Mouse (Mus musculus): ENCODE measurements around the gene Atg7. TPM values are rescaled to one million over a fixed set of nuclear protein-coding genes. Genes with fewer than 3 reads are reported as not detected.

The Atg7 gene
- total RNA-seq, 1 experiment from 2014 or later: 33.2 TPM

DNA sequence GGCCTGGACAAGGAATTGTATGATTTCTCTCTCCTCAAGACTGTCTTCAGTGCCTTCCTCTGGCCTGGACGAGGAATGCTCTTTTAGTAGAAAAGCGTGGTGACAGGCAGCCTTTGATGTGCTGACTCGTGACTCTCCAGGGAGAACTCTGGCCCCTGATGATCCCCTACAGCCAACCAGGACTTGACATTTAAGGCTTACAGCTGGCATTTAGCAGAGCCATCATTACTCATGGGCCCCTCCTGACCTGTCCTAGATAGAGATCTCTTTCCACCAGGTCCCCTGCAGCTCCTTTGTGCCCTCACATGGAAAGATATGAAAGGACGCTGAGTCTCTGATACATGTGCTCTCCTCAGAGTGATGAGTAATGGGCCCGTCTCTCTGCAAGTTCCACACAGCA lies 33.2 kb downstream of the Atg7 start:
- ATAC-seq (replicated peaks in 1 of 2; ENCODE audit: insufficient read depth in 1 of 2, low FRiP score in 2 of 2, low TSS enrichment in 1 of 2, low read depth in 1 of 2, poor library complexity in 2 of 2, severe bottlenecking in 2 of 2): no peak

DNA sequence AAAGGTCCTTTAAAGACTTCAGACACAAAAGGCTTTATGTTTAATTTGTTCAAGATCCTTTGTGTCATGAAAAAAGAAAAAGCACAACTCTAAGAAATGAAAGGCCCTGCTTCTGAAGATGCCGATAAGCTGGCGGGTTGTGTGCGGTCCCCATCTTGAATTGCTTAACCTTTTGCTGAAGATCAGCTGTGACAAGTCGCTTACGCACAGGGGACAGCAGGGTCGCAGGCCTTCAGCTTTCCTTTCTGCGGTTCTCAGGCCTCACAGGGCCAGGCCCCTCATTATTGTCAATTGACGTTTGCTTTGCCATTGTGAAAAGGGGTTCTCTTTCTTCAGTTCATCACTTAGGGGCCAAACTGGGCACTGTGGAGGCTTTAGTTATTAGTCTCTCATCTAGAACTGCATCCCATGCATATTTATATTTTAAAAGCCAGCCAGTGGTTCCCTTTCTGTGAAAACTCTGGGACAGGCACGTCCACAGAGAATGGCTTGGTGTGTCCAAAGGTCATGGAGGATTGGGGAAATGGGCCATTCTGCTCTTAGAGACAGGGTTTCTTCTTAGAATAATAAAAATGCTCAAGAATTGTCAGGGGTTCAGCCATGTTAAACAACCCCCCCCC lies 39.3 kb downstream of the Atg7 start:
- ATAC-seq (replicated peaks in 1 of 2; ENCODE audit: insufficient read depth in 1 of 2, low FRiP score in 2 of 2, low TSS enrichment in 1 of 2, low read depth in 1 of 2, poor library complexity in 2 of 2, severe bottlenecking in 2 of 2): no peak

DNA sequence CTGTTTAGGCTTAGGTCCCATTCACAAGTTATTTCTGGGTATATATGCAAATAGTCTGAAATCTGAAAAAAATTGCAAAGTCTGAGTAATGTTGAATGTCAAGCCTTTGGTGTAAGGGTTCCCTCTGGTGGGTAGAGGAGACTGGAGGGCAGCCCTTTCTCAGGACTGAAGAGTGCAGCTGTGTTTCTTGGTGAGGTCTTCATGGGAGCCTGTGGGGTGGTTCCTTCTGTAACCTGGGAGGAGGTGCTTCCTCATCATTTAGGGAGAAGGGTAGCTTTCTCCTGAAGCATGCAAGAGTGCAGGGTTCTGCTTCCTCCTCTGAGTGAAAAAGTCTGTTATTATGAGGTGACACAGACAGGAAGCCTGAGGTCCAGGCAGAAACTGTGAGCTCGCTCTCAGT lies 40.8 kb downstream of the Atg7 start:
- ATAC-seq (replicated peaks in 1 of 2; ENCODE audit: insufficient read depth in 1 of 2, low FRiP score in 2 of 2, low TSS enrichment in 1 of 2, low read depth in 1 of 2, poor library complexity in 2 of 2, severe bottlenecking in 2 of 2): peak; percentile 44 to 54; a peak in 3 of 4 replicates

DNA sequence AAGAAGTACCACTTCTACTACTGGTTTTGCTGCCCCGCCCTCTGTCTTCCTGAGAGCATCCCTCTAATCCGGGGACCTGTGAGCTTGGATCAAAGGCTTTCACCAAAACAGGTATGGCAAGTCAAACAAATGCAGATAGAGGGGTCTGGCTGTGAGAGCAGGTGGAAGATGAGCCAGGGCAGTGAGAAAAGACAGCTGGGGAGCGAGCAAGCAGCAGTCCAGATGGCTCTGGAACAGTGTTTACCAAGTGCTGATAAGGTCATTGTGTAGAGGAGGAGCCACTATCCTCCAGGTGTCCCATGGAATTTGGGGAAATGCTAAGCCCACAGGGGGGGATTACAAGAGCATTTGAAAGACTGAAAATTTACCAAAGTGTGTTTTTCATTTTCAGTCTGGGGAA lies 41.5 kb downstream of the Atg7 start:
- ATAC-seq (replicated peaks in 1 of 2; ENCODE audit: insufficient read depth in 1 of 2, low FRiP score in 2 of 2, low TSS enrichment in 1 of 2, low read depth in 1 of 2, poor library complexity in 2 of 2, severe bottlenecking in 2 of 2): no peak

DNA sequence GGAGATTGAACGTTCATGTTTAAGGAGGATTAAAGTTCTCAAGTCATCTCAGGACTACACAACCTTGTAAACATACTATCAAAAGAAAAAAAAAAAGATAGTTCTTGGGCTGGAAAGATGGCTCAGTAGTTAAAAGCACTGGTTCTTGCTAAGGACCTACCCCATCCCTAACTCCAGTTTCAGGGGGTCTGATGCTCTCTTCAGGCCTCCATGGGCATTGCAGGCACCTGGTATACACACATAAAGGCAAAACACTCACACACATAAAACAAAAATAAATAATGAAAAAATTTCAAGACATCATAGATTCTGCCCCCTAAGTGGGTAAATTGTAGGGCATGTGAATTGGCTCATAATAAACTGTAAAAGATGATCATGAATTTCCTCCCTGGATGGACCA lies 42.5 kb downstream of the Atg7 start:
- ATAC-seq (replicated peaks in 1 of 2; ENCODE audit: insufficient read depth in 1 of 2, low FRiP score in 2 of 2, low TSS enrichment in 1 of 2, low read depth in 1 of 2, poor library complexity in 2 of 2, severe bottlenecking in 2 of 2): no peak

DNA sequence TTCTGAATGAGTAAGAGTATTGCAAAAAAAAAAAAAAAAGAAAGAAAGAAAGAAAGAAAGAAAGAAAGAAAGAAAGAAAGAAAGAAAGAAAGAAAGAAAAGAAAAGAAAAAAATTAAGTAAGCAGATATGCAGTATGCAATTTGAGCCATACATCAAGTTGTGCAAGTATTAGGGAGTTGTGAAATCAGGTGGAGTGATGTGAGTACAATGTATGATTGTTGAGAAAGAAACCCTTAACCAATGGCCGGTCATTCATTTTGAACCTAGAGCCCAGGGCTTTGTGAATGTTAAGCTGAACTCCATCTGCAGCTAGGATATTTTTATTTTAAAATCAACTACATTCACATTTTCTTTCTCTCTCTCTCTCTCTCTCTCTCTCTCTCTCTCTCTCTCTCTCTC lies 44.1 kb downstream of the Atg7 start:
- ATAC-seq (replicated peaks in 1 of 2; ENCODE audit: insufficient read depth in 1 of 2, low FRiP score in 2 of 2, low TSS enrichment in 1 of 2, low read depth in 1 of 2, poor library complexity in 2 of 2, severe bottlenecking in 2 of 2): no peak

DNA sequence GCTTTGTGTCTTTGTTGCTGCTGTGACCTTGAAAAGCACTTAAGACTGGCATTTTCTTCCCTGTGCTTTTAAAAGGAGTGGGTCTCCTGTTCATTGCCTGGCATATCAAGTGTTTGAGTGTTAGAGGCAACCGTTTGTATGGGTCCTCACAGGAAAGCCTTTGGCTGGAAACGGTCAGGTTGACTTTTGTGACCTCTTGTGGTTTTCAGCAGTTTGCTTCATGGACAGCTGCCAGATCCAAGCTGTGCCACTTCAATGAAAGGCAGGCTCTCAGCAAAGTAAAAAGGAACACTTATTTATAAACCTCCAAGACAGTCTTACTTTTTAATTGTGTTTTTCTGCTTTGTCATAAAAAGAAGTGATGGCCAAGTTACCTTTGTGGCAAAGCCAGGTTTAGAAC lies 47.8 kb downstream of the Atg7 start:
- 0 out of 4 replicates have a peak, but pooled peaks of 1 of the 2 experiments have one; percentile 7 for ATAC-seq (replicated peaks in 1 of 2; ENCODE audit: insufficient read depth in 1 of 2, low FRiP score in 2 of 2, low TSS enrichment in 1 of 2, low read depth in 1 of 2, poor library complexity in 2 of 2, severe bottlenecking in 2 of 2)

DNA sequence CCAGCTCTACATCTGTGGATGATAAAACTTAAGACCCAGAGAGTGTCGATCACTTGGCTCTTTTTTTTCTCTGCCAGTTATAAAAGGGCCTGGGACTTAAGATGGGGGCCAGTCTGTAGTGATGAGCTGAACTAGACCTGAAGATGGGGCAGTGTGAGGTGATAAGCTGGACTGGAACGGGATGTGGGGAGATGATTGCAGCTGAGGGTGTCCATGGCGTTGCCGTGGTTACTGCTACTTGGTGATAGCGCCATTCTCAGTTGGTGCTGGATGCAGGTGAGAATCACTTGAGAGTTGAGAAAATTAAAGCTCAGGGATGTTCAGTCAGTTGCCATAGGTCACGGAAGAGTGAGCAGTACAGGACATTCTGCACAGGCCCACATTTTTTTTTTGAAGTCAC lies 48.6 kb downstream of the Atg7 start:
- ATAC-seq (replicated peaks in 1 of 2; ENCODE audit: insufficient read depth in 1 of 2, low FRiP score in 2 of 2, low TSS enrichment in 1 of 2, low read depth in 1 of 2, poor library complexity in 2 of 2, severe bottlenecking in 2 of 2): no peak

DNA sequence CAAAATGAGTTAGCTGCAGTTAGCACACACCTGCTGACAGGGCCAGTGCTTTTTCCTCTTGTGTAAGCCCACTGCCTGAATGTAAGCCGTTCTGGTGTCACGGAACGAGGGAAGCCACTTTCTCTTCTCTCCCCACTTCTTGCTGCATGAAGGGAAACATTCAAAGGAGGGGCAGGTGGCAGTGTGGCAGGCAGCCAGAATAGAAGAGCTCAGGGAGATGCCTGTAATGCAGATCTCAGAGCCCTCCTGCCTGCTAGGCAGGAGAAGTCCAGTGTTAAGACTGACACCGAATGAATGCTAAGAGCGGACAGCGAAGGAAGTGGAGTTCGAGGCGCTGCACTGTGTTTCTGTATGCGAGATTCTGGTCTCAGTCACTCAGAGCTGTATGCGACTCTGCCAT lies 49.8 kb downstream of the Atg7 start:
- ATAC-seq (replicated peaks in 1 of 2; ENCODE audit: insufficient read depth in 1 of 2, low FRiP score in 2 of 2, low TSS enrichment in 1 of 2, low read depth in 1 of 2, poor library complexity in 2 of 2, severe bottlenecking in 2 of 2): no peak

DNA sequence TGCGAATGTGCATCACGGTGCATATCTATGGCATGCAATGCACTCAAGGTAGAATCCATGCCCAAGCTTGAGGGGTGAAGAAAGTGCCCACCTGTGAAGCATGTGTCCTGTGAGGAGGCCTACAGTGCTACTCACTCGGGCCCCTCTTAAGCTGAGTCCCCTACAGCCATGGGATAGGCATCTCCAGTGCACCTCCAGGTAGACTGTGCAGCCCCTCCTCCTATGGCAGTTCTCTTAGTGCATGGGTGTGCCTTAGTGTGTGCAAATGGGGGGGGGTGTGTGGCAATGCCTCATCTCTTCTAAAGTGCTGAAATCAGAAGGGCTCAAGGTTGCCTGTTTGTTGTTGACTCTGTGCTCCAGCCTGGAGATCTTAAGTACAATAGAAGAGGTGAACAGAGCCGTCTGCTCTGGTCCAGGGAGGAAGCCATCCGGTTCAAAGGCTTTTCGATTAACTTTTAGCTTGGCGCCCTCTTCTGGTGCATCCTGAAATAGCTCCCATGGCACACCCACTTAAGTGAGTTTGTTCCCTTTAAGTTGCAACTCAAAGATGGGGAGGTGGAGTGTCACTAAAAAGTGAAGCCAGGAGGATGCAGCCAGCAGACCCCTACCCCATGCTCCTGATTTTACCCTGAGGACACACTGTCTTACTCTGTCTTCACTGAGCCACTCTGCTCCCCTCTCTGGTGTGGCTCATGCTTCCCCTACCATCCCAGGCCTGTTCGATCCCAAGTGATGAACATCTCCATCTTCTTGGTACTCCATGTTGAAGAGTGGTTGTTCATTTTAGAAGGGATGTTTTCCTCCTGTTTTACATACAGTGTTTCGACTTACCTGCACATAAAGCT lies 55.0 kb downstream of the Atg7 start:
- ATAC-seq (replicated peaks in 1 of 2; ENCODE audit: insufficient read depth in 1 of 2, low FRiP score in 2 of 2, low TSS enrichment in 1 of 2, low read depth in 1 of 2, poor library complexity in 2 of 2, severe bottlenecking in 2 of 2): peak; percentile 76 to 82; a peak in 3 of 4 replicates

DNA sequence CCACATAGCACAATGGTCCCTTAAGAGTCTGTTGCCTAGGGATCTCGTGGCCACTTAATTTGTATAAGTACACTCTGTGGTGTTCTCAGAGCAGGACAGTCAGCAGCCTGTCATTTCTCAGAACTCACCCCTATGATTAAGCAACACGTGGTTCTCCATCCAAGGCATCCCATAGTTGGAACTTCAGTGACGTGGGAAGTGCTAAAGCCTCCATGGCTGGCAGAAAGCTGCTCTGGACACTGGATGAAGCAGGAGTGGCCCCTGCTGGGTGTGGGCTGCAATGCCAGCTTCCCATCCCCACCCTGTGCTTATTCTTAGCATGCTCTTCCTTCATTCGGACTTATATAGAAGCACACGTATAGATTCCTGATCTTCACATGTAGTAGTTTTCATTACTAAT lies 55.7 kb downstream of the Atg7 start:
- ATAC-seq (replicated peaks in 1 of 2; ENCODE audit: insufficient read depth in 1 of 2, low FRiP score in 2 of 2, low TSS enrichment in 1 of 2, low read depth in 1 of 2, poor library complexity in 2 of 2, severe bottlenecking in 2 of 2): no peak

DNA sequence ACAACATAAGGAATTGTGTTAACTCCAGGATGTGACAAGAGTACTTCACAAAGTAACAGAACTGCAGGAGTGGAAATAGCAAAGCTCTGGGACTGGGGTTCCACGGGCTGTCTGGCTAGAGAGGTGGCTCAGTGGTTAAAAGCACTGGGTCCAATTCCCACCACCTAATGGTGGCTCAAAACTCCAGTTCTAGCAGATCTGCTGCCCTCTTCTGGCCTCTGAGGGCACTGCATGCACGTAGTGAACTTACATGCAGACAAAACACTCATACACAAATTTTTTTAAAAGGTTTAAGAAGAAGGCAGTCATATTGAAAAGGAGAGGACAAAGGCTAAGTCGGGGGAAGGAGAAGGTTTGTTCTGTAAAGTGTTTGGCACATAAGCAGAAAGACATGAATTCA lies 57.8 kb downstream of the Atg7 start:
- ATAC-seq (replicated peaks in 1 of 2; ENCODE audit: insufficient read depth in 1 of 2, low FRiP score in 2 of 2, low TSS enrichment in 1 of 2, low read depth in 1 of 2, poor library complexity in 2 of 2, severe bottlenecking in 2 of 2): no peak

DNA sequence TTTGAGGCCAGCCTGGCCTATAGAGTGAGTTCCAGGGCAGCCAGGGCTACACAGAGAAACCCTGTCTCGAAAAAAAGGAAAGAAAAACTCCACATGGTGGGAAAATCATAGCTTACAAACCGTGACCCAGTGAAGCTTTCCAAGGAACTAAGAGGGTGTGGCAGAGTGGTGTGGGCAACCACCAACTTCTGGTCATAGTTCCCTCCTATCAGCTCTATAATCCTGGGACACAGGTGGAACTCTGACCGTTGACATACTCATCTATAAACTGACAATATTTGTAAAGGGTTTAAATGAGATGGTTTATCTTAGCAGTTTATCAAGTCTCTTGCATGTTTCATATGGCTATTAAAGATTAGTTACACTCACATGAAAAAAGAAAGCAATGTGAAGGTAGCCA lies 64.1 kb downstream of the Atg7 start:
- no peak for ATAC-seq (replicated peaks in 1 of 2; ENCODE audit: insufficient read depth in 1 of 2, low FRiP score in 2 of 2, low TSS enrichment in 1 of 2, low read depth in 1 of 2, poor library complexity in 2 of 2, severe bottlenecking in 2 of 2)

DNA sequence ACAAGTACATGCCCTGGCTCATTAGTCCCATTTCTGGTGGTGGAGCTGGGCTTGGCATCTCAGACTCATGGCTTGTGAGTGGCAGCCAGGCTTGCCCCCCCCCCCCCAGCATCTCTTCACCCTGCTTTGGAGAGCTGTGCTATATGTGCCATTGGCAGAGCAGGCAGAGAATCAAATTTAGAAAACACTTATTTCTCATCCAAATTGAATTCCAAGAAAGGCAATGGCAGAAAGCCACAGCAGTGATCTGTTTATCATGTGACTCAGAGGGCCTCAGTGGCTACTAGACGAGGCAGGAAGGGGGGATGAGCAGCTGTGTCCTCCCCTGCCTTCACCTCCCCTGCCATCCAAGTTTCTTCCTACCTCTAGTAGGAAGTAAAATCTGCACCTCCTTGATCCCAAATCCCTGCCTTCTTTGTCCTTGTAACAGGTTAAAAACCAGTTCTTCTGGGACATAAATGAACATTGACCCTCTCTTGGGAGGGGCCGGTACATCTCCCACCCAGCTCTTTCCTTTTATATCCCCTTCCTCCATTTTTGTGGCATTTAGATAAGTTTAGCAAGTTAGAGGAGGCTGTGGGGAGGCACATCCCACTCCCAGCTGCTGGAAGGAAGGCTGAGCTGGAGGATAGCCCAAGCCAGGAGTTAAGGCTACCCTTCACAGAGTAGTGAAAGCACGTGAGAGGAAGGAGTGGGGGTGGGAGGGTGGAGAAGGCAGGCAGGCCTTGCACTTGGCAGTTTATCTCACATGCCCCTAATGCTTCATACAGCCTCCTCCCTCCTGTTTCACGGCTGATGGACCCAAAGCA lies 69.5 kb downstream of the Atg7 start:
- no peak for ATAC-seq (replicated peaks in 1 of 2; ENCODE audit: insufficient read depth in 1 of 2, low FRiP score in 2 of 2, low TSS enrichment in 1 of 2, low read depth in 1 of 2, poor library complexity in 2 of 2, severe bottlenecking in 2 of 2)

DNA sequence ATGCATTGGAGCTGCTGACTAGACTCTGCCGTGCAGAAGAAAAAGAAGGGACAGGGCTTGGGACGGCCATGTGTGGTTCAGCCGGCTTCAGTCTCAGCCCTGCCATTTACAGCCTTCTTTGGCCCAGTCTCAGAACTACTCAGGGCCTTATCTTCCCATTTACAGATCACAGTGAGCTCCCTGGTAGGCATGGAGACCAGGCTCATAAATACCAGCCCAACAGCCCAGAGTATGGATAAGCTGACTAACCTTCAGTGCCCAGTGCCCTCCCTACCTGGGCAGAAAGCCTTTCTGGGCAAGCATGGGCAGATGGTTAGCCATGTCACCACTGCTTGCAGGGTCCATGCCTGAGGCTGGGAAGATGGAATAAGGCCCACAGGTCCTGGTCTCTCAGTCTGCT lies 70.6 kb downstream of the Atg7 start:
- no peak for ATAC-seq (replicated peaks in 1 of 2; ENCODE audit: insufficient read depth in 1 of 2, low FRiP score in 2 of 2, low TSS enrichment in 1 of 2, low read depth in 1 of 2, poor library complexity in 2 of 2, severe bottlenecking in 2 of 2)

DNA sequence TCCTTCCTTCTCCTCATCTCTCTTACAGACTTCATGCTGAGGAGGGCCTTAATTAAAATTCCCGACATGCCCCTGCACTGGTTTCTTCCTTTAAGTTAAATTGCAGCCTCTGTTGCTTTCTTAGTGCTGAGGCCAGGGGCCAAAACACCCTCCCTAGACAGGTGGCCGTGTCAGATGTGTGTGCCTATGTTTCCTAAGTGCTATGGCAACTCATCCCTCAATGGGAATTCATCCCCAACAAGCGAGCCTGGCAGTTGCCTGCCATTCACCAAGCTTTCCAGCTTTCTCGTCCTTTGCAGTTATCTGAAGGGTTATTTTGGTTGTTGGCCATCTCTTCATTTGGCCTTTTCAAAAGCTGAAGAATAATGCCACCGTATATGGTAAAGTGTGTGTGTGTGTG lies 71.8 kb downstream of the Atg7 start:
- ATAC-seq (replicated peaks in 1 of 2; ENCODE audit: insufficient read depth in 1 of 2, low FRiP score in 2 of 2, low TSS enrichment in 1 of 2, low read depth in 1 of 2, poor library complexity in 2 of 2, severe bottlenecking in 2 of 2): no peak

DNA sequence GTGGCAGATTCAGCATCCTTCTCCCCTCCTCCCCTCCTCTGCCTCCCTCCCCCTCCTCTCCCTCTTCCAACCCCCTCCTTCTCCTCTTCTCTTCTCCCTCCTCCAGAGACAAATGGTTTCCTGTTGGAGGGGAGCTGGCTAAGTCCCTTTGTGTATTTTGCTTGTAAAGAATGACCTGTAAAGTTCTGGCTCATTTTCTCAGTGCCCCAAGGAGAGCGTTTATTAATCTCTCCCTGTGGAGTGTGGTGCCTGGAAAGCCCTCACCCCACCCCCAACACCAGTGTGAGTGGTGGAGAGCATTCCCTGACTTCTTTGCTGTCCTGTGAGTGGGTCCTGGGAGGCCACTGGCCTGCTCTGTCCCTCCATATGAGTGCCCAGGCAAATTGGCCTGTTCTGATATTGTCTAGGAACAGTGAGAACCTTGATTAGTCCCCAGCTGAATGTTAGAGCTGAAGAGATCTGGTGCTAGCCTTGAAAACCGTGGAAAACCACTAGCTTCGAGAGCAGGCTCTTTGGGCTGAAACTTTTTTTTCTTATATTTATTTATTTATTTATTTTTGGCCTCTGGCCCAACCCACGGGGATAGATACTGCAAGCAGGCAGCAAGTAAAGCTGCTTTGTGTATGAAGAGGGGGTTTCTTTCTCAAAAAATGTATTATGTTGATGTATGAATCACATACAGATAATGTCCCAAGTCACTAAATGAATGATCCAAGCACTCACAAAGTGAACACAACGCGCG lies 72.6 kb downstream of the Atg7 start:
- ATAC-seq (replicated peaks in 1 of 2; ENCODE audit: insufficient read depth in 1 of 2, low FRiP score in 2 of 2, low TSS enrichment in 1 of 2, low read depth in 1 of 2, poor library complexity in 2 of 2, severe bottlenecking in 2 of 2): no peak

DNA sequence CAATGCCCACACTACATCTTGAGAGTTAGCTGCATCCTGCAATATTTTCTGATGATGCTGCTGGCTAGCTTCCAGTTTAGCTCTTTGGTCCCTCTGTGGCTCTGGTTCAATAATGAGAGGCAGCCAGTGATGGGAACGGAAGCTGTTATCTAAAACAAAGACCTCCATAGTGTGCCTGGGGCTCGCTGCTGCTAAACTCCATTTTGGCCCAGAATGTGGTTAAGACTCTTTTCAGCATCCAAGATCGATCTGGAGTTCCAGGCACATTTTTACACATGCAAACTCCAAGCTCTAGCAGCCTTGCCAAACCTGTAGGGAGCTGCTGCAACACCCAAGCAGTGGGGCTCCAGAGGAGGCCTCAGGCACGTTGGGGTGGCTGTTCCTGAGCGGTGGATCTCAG lies 76.2 kb downstream of the Atg7 start:
- ATAC-seq (replicated peaks in 1 of 2; ENCODE audit: insufficient read depth in 1 of 2, low FRiP score in 2 of 2, low TSS enrichment in 1 of 2, low read depth in 1 of 2, poor library complexity in 2 of 2, severe bottlenecking in 2 of 2): no peak
